ENCODE assay signal across 16 mouse cellular contexts in the genomic region with DNA sequence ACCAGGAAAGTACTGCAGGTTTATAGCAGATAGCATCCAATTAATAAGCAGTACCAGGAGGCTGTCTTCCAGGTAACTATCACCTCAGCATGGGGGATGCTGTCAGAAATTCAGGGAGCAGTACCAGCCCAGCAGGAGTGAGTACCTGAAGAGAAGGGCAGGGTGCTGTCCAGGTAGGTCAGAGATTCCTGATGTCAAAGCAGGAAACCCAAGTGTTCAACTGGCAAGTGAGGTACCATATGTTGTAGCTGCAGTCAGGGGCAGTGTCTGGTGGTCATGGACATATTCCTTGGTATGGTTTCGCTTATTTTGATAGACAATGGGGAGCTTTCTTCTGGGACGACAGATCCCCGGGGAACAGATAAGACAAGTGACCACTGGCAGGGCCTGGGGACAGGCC. TPM values are rescaled to one million over a fixed set of nuclear protein-coding genes. Genes with fewer than 3 reads are reported as not detected.
DNase-seq lines count a peak whose midpoint lies in the region; ATAC-seq and TF ChIP-seq lines count a peak whose summit lies in the region.
"Had no signal": no experiment of that assay in that cellular context is flagged by ENCODE, and none has a peak within 500 bp of the region (broad histone marks: within the 10 kb centered on the region; RNA-seq: fewer than 3 reads in every experiment).

No protein-coding gene starts in this region.

- TF ChIP-seq CTCF in layer of hippocampus, adult 2 months (conservative IDR thresholded peaks at IDR 0.05) = no peak
- TF ChIP-seq CTCF in olfactory bulb, adult 2 months (IDR thresholded peaks at IDR 0.05; ENCODE audit: insufficient read depth, low read depth, low read length) = no peak

- H3K4me3 ChIP-seq in layer of hippocampus, adult 2 months = peak overlapping the region; percentile 67
- H3K4me3 ChIP-seq in forebrain, embryonic 16.5 days (replicated peaks; ENCODE audit: low read length) = peak overlapping the region; percentile 89
- H3K4me3 ChIP-seq in midbrain, embryonic 11.5 days (ENCODE audit: low read depth, low read length) = peak overlapping the region; percentile 65
- peak overlapping the region; percentile 74 for H3K4me3 ChIP-seq in olfactory bulb, adult 2 months (ENCODE audit: insufficient read depth, low read depth, low read length)
- H3K4me3 ChIP-seq: kidney, embryonic 15.5 days; limb, embryonic 10.5 days; myocyte had no signal

- TF ChIP-seq POLR2A in olfactory bulb, adult 2 months (IDR thresholded peaks at IDR 0.05; ENCODE audit: insufficient read depth, low read depth, low read length) = no peak

- peaks cover 23% of the 10 kb centered on the region for H3K4me1 ChIP-seq in forebrain, embryonic 16.5 days (replicated peaks; ENCODE audit: control insufficient read depth, insufficient read depth, low read length)
- H3K4me1 ChIP-seq in midbrain, embryonic 11.5 days (ENCODE audit: control insufficient read depth, insufficient read depth, low read length) = peaks cover 9% of the 10 kb centered on the region
- peaks cover 8% of the 10 kb centered on the region for H3K4me1 ChIP-seq in olfactory bulb, adult 2 months (ENCODE audit: control insufficient read depth, insufficient read depth, low read length)

- no peaks in the 10 kb centered on the region; the same call in 1 of the 2 replicates for H3K27me3 ChIP-seq in forebrain, embryonic 16.5 days (replicated peaks; ENCODE audit: control insufficient read depth, insufficient read depth, low read length)
- no peaks in the 10 kb centered on the region; the same call in 1 of the 2 replicates for H3K27me3 ChIP-seq in midbrain, embryonic 11.5 days (ENCODE audit: control insufficient read depth, insufficient read depth, low read length)

- WGBS in forebrain, embryonic 16.5 days = 79% methylated on average over 3 of the region's 3 CpGs
- WGBS in midbrain, embryonic 11.5 days = 71% methylated on average over 3 of the region's 3 CpGs
- whole genome bisulfite sequencing in olfactory bulb, adult 2 months = 66% methylated on average over 3 of the region's 3 CpGs

- H3K9me3 ChIP-seq in forebrain, embryonic 16.5 days (ENCODE audit: control insufficient read depth, low read length) = no peaks in the 10 kb centered on the region
- no peaks in the 10 kb centered on the region for H3K9me3 ChIP-seq in midbrain, embryonic 11.5 days (ENCODE audit: control insufficient read depth, low read length)
- H3K9me3 ChIP-seq: kidney, embryonic 15.5 days; limb, embryonic 10.5 days had no signal

- DNase-seq in layer of hippocampus, adult 2 months (ENCODE audit: low spot score in 2 of 2) = no peak
- no peak for DNase-seq in layer of hippocampus, adult 9-11 months
- no peak for DNase-seq in midbrain, embryonic 11.5 days (ENCODE audit: low spot score, missing footprints)
- DNase-seq in frontal cortex, adult 2 months (ENCODE audit: extremely low spot score in 1 of 2, low spot score in 1 of 2) = no peak
- no peak for DNase-seq in left cerebral cortex, adult 9 months (ENCODE audit: low spot score in 2 of 2)
- no peak for DNase-seq in retina, embryonic 14.5 days (ENCODE audit: low spot score)
- DNase-seq: heart, postnatal 36 days; right cerebral cortex, postnatal 14 days; thymus, postnatal 25 days had no signal

- H3K36me3 ChIP-seq in forebrain, embryonic 16.5 days (ENCODE audit: control insufficient read depth, insufficient read depth) = peaks cover 6% of the 10 kb centered on the region
- no peaks in the 10 kb centered on the region for H3K36me3 ChIP-seq in midbrain, embryonic 11.5 days (ENCODE audit: control insufficient read depth, insufficient read depth, low read length)
- H3K36me3 ChIP-seq: kidney, embryonic 15.5 days; limb, embryonic 10.5 days had no signal

- H3K4me2 ChIP-seq in forebrain, embryonic 16.5 days (ENCODE audit: low read length) = peak overlapping the region; percentile 65
- peak overlapping the region; percentile 88 for H3K4me2 ChIP-seq in midbrain, embryonic 11.5 days

- no peak for ATAC-seq in forebrain, embryonic 16.5 days
- no peak for ATAC-seq in midbrain, embryonic 11.5 days (ENCODE audit: low FRiP score)

- peak overlapping the region; percentile 95; the same call in 1 of the 2 replicates for H3K27ac ChIP-seq in layer of hippocampus, adult 2 months
- no peak overlapping the region for H3K27ac ChIP-seq in forebrain, embryonic 16.5 days (ENCODE audit: low read length)
- H3K27ac ChIP-seq in midbrain, embryonic 11.5 days (ENCODE audit: low read depth, low read length) = no peak overlapping the region
- 0 out of 2 replicates have a peak overlapping the region, but pooled peaks have one; percentile 95 for H3K27ac ChIP-seq in olfactory bulb, adult 2 months (ENCODE audit: insufficient read depth, low read depth, low read length)
- H3K27ac ChIP-seq: kidney, embryonic 15.5 days; limb, embryonic 10.5 days; liver, embryonic 14.5 days; macrophage had no signal

- peak overlapping the region; percentile 97 for H3K9ac ChIP-seq in forebrain, embryonic 16.5 days (replicated peaks; ENCODE audit: low read depth, low read length)
- peak overlapping the region; percentile 91 for H3K9ac ChIP-seq in midbrain, embryonic 11.5 days (ENCODE audit: low read length)
- H3K9ac ChIP-seq: kidney, embryonic 15.5 days; liver, embryonic 14.5 days had no signal

RNA-seq across cellular contexts. Expression of gene Stmn3, which starts 1.9 kb away (rescaled TPM):
- 100 to 1,000 TPM; 527 to 593 TPM for total RNA-seq in layer of hippocampus, adult 2 months (2021)
- 899 and 1,155 TPM in 2 replicates for polyA plus RNA-seq in forebrain, embryonic 16.5 days (2015; fragmentation: Nextera tagmentation; extraction: Ambion mirVana)
- polyA plus RNA-seq in midbrain, embryonic 11.5 days (2014; fragmentation: Nextera tagmentation; extraction: Ambion mirVana) = 357 and 359 TPM in 2 replicates
- not detected in 2 replicates for polyA plus RNA-seq in olfactory bulb, adult 2 months (2012; ENCODE audit: insufficient read depth, insufficient read length, low replicate concordance, missing spikeins)
- polyA plus RNA-seq in frontal cortex, adult 2 months (2012; rRNA removed) = 725 and 731 TPM in 2 replicates
- polyA plus RNA-seq: macrophage had no signal

RNA-seq across cellular contexts. Expression of gene Rtel1, which starts 7.1 kb away (rescaled TPM):
- 10 to 100 TPM; 37.1 to 40.7 TPM for total RNA-seq in layer of hippocampus, adult 2 months (2021)
- 35.3 and 42.5 TPM in 2 replicates for polyA plus RNA-seq in forebrain, embryonic 16.5 days (2015; fragmentation: Nextera tagmentation; extraction: Ambion mirVana)
- polyA plus RNA-seq in midbrain, embryonic 11.5 days (2014; fragmentation: Nextera tagmentation; extraction: Ambion mirVana) = 50.8 and 57.8 TPM in 2 replicates
- polyA plus RNA-seq in olfactory bulb, adult 2 months (2012; ENCODE audit: insufficient read depth, insufficient read length, low replicate concordance, missing spikeins) = not detected in 2 replicates
- 71.9 and 77.1 TPM in 2 replicates for polyA plus RNA-seq in frontal cortex, adult 2 months (2012; rRNA removed)

RNA-seq across cellular contexts. Expression of gene Gmeb2, which starts 24.6 kb away (rescaled TPM):
- 10 to 100 TPM; 18.8 to 23.5 TPM for total RNA-seq in layer of hippocampus, adult 2 months (2021)
- polyA plus RNA-seq in forebrain, embryonic 16.5 days (2015; fragmentation: Nextera tagmentation; extraction: Ambion mirVana) = 22.0 and 22.7 TPM in 2 replicates
- 18.9 and 19.7 TPM in 2 replicates for polyA plus RNA-seq in midbrain, embryonic 11.5 days (2014; fragmentation: Nextera tagmentation; extraction: Ambion mirVana)
- not detected in 2 replicates for polyA plus RNA-seq in olfactory bulb, adult 2 months (2012; ENCODE audit: insufficient read depth, insufficient read length, low replicate concordance, missing spikeins)
- 20.8 and 21.7 TPM in 2 replicates for polyA plus RNA-seq in frontal cortex, adult 2 months (2012; rRNA removed)

RNA-seq across cellular contexts. Expression of gene Zgpat, which starts 52.3 kb away (rescaled TPM):
- 10 to 100 TPM; 78.3 to 80.7 TPM for total RNA-seq in layer of hippocampus, adult 2 months (2021)
- polyA plus RNA-seq in forebrain, embryonic 16.5 days (2015; fragmentation: Nextera tagmentation; extraction: Ambion mirVana) = 81.6 and 91.5 TPM in 2 replicates
- 34.5 and 36.8 TPM in 2 replicates for polyA plus RNA-seq in midbrain, embryonic 11.5 days (2014; fragmentation: Nextera tagmentation; extraction: Ambion mirVana)
- polyA plus RNA-seq in olfactory bulb, adult 2 months (2012; ENCODE audit: insufficient read depth, insufficient read length, low replicate concordance, missing spikeins) = 445 TPM in 1 of 2 replicates, not detected in the other
- 87.9 and 93.7 TPM in 2 replicates for polyA plus RNA-seq in frontal cortex, adult 2 months (2012; rRNA removed)

RNA-seq across cellular contexts. Expression of gene Arfrp1, which starts 52.8 kb away (rescaled TPM):
- 10 to 100 TPM; 43.2 to 50.1 TPM for total RNA-seq in layer of hippocampus, adult 2 months (2021)
- polyA plus RNA-seq in forebrain, embryonic 16.5 days (2015; fragmentation: Nextera tagmentation; extraction: Ambion mirVana) = 93.7 and 107 TPM in 2 replicates
- 54.2 and 60.9 TPM in 2 replicates for polyA plus RNA-seq in midbrain, embryonic 11.5 days (2014; fragmentation: Nextera tagmentation; extraction: Ambion mirVana)
- polyA plus RNA-seq in olfactory bulb, adult 2 months (2012; ENCODE audit: insufficient read depth, insufficient read length, low replicate concordance, missing spikeins) = not detected in 2 replicates
- 75.8 and 76.8 TPM in 2 replicates for polyA plus RNA-seq in frontal cortex, adult 2 months (2012; rRNA removed)

Comparison
In these comparisons a context has a peak if more than half of its experiments do, and no peak if none do; other contexts are left out.
1. H3K27ac ChIP-seq: peak in layer of hippocampus, adult 2 months (single experiment) and olfactory bulb, adult 2 months (single experiment); none in forebrain, embryonic 16.5 days (single experiment) and midbrain, embryonic 11.5 days (single experiment).
2. Peak in every context shown above with its lines, with median percentiles within 50 percentile points of each other: H3K4me3 ChIP-seq.